Mouse (Mus musculus) E14TG2a.4 (cell line): ENCODE measurements around the gene Slc35a3.

Experiments used
- CTCF ChIP-seq: conservative IDR thresholded peaks from 2 replicates; pipeline ENCODE4 v1.5.1; 2014; ENCODE audit warnings: low read length
- NANOG ChIP-seq: IDR thresholded peaks from 2 replicates; pipeline ENCODE4 v1.6.1; 2014; ENCODE audit warnings: borderline replicate concordance, low read length, mixed read lengths
- POU5F1 ChIP-seq: IDR thresholded peaks from 2 replicates; pipeline ENCODE4 v1.6.1; 2014; ENCODE audit warnings: low read length, borderline replicate concordance

DNA sequence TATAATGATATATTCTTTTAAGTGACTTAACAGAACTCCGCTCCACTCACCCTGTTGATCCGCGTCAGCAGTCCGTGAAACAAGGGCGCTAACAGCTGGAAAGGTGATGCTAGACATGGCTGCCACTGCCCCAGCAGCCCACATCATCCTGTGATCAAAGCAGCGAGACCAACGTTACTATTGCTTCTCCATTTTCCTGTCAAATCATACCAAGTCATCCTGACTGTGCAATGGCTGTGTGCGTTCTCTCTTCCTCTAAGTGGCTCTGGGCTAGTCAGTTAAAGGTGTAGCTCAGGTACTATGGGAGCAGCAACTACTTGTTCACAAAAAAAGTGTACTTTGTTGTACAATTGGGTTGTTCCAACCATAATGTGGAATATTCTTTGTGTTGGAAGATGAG is 77.8 kb downstream of the Slc35a3 start:
- TF ChIP-seq CTCF: no peak
- no peak for TF ChIP-seq POU5F1
- TF ChIP-seq NANOG: no peak
